Mouse (Mus musculus) bone marrow macrophage, adult 2 months (primary cell): Measurements from ENCODE around the gene Zfp983.

ENCODE experiments used
- CTCF ChIP-seq: IDR thresholded peaks from 2 replicates; pipeline ENCODE4 v1.5.1; 2012; ENCODE audit warnings: low read depth, mild to moderate bottlenecking, low read length, moderate library complexity
- POLR2A ChIP-seq: IDR thresholded peaks from 2 replicates; pipeline ENCODE4 v1.6.1; 2012; ENCODE audit warnings: mild to moderate bottlenecking, low read depth, low read length, borderline replicate concordance

GRCm38 (mm10) chr17:21623647-21624046 lies 26.8 kb upstream of the Zfp983 start:
- TF ChIP-seq CTCF = no peak
- TF ChIP-seq POLR2A = no peak
